Mouse (Mus musculus) R1 (cell line): ENCODE results near the gene Rbm44.

Experiments used
- DNase-seq: peaks from one replicate; pipeline ENCODE4 v3.0.0-alpha.2; 2018; ENCODE audit warnings: low read depth, low spot score

Rbm44 gene

GRCm38 (mm10) chr1:91209785-91210184, 64.9 kb downstream of the Rbm44 start:
- DNase-seq: no peak

GRCm38 (mm10) chr1:91211099-91211498, 66.2 kb downstream of the Rbm44 start:
- DNase-seq: peak; percentile 27

DNA sequence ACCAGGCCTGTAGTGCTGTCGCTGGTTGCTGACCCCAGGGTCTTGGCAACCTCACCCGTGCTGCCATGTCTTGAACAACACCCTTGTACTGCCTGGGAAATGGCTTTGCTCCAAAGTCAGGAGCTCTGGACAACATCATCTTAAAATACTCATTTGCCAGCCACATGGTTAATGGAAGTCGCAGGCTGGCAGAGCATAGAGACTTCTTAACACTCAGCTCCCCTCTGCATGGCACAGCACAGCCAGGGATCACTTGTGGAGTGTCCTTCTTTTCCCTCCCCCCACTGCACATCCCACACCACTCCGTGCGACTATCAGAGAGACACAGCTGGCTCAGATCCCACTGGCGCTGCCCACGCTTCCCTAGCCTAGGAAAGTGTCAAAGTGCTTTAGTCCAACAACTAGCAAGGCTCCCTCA, 66.7 kb downstream of the Rbm44 start:
- no peak for DNase-seq

GRCm38 (mm10) chr1:91215264-91215663, 70.4 kb downstream of the Rbm44 start:
- no peak for DNase-seq

DNA sequence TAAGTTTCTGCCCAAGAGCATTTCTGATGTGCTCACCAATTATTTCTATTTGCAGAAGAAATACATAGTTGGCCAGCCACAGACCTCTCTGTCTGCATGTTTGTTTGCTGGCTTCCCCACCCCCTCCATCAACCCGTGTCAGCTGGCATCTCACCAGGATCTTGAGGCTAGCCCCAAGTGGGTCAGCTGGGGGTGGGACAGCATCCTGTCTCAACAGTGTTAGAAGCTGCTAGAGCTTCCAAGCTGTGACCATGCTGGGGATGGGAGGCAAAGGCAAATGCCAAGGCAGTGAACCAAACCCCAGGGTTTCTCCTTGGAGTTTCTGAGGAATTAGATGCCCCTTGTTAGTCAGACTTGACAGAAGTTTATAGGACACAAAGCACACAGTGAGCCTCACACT, 71.1 kb downstream of the Rbm44 start:
- no peak for DNase-seq

DNA sequence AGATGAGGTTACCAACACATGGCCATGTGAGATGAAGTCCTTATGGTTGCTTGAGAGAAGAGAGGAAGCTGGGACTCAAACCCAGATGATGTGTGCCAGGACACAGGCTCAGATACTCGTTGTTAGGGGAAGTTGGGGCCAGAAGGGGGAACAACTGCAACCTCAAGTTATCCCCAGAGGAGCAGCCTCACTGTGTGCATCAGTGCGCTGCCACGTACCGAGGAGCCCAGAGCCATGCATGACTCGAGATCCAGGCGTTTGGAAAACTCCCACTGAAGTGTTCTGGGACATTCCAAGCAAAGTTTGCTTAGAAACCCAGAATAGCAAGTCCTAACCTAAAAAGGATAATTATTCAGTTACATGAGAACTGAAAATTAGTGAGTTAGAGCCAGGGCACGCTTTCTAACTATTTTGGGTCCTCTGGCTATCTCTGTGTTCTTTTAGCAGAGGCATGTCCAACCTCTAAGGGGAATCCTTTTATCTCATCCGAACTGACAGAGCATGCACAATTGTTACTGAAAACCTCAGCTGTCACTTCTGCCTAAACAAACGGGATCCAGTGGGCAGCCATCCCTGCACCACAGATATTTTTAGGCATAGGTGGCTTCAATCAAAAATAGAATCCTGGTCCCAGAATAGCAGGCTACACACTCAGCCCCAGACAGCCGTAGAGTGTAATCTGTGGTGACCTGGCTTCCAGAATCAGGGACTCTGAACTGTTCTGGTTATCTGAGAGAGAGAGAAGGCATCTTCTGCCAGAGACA, 71.8 kb downstream of the Rbm44 start:
- DNase-seq: no peak

DNA sequence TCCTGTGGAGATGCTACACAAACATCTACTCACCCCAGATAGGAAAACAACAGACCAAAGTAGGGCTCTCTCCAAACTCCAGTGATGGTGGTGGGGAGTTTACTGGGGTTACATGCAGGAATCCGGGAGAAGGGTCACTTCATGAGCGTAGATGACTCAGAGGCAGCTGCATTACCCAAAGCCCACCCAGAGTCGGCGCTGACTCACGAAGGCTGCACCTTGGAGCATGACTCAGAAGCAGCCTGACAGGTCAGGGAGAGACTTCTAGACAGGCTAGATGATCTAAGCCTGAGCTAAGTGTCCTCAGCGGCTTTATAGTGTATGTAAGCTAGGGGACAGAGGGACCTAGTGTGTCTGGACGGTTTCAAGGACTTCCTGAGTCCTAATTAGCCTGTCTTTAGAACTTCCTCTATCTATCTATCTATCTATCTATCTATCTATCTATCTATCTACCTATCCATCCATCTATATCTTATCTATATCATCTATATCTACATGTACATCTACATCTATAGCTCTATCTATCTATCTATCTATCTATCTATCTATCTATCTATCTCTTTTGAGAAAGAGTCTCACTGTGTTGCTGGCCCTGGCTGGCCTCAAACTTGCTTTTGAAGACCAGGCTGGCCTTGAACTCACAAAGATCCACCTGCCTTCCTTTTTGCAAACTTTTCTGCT, 74.9 kb downstream of the Rbm44 start:
- no peak for DNase-seq

DNA sequence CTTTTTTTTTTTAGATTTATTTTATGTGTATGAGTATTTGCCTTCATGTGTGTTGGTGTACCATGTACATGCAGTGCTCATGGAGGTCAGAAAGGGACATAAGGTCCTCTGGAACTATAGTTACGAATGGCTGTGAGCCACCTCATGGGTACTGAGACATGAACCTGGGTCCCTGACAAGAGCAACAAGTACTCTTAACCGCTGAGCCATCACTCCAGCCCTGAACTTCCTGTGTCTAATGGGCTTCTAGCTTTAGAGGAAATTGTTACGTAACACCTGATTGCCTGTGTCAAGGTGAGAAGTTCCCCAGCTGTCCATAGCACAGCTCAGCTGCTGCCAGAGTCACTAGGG, 75.4 kb downstream of the Rbm44 start:
- DNase-seq: no peak
